Mouse (Mus musculus): ENCODE data around the gene Gnptab.
"Not testable (repeated sequence)": the region's sequence is repeated elsewhere in the genome, so short reads cannot be mapped to it uniquely, and the experiment has no call there.

Gene Gnptab

DNA sequence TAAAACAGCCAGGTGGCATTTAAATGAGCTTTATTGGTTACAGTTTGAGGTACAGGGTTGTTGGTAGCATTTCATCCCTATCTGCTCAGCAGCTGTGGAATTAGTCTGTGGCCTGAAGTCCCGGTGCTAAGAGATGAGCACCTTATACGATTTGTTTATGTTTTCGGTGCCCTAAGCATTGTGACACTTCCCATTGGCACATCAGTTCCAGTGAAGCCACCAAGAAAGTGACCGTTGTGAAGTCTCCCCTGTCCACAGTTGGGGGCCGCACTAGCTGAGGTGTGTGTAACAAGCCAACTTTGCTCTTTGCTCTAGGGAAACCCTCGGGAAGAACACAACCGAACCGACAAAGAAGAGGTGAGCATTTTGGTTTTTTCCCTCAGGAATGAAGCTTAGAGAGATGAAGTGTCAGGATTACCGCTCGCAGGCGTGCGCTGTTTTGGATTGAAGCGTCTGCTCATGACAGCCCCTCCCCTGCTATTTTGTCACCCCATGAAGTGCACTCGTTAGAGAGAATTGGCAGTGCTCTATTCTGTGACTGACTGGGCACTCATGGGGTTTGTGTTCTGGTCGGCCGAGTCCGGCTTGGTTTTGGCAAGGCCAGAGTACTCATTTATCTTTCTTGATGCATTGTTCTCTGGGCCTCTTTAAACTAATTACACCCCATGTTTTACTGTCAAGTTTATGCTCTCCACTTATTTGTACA lies 33.5 kb downstream of the Gnptab start:
- DNase-seq (ENCODE audit: low spot score in 2 of 2) = no peak

DNA sequence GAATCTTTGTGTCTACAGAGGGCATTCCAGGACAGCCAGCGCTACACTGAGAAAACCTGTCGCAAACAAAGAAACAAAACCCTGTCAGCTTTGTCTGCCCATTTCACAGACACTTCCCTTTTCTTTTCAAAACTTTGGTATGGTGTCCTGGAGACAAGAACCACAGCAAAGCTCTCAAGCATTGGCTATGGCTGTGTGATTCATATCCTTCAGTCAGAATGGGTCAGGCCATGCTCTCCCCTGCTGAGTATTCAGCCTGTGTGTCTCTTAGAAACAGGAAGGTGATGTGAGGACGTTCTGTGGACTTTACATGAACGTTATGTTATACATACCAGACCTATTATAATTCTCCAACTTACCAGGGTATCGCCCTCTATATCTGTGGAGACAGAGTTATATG lies 38.8 kb downstream of the Gnptab start:
- DNase-seq (ENCODE audit: low spot score in 2 of 2) = no peak

DNA sequence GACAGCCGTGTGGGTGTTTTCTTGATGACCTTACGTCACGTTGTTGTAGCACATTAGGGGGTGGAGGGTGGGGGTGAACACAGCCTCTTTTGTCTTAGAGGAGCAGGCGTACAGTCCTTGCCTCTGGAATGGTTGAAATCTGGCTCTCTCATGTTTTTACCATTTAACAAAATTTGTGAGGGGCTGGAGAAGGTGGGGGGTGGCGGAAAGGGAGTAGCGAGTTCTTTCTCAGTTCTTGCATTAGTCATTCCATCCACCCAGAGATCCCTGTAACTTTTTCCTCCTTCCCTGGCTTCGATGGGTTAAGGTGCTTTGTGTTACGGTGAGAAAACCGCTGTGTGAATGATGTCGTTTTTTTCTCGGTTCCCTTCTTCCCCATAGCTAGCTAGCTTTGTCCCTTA lies 41.2 kb downstream of the Gnptab start:
- no peak for DNase-seq (ENCODE audit: low spot score in 2 of 2)

DNA sequence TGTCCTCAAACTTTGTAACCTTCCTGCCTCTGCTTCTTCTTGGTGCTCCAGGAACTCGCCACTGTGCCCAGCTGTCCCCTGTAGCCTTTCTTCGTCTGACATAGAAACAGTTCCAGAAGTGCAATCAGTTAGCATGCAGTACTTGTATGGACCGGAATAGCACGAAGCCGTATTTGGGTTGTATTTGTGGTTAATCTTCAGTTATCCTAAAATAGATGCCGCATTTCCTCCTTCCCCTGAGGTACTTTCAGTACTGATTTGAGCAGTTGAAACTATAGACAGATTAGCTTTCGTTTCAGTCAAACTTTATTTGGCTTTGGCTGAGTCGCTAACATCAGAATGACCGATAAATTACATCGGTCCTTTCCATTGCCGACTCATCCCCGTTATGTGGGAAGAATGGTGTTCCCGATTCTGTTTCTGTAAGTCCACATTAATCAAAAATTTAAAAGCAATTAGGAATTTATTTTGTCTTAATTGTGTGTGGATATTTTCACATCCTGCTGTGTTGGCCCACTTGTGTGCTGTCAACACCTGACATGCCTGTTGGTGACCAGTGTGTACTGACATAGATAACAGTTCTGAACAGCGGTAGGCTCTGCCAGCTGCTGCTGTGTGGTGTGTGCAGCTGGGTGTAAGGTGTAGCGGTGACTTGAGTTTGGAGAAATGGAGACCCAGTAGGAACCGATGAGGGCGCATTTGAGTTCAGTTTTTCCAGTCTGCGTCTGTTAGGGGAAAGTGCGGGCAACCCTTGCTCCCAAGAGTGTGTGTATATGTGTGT lies 41.9 kb downstream of the Gnptab start:
- DNase-seq (ENCODE audit: low spot score in 2 of 2) = no peak

DNA sequence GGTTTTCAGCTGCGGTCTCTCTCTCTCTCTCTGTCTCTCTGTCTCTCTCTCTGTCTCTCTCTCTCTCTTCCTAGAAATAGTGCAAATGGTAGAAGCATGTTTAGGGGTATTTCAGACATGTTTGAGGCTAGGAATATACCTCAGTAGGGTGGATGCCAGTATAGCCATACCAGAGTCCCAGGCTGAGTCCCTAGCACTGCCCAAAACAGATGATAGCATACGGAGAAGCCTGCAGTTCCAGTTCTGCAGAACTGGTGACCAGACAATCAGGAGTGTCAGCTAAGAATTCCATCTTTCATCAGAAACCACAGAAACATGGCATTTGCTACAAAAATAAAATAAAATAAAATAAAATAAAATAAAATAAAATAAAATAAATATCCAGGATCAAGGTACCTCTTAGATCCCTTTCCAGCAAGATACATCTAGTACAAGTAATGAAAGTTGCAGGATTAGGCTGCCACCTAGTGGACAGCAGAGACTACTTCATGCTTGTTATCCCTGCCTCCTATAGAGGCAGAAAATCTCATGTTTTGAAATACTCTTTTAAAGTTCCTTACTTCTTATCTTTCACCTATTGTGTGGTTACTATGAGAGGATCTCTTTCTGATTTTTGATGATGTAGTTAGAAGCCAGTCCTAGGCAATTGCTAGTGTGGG lies 47.4 kb downstream of the Gnptab start:
- peak in 1 of 2 experiments; percentile 35 for DNase-seq (ENCODE audit: low spot score in 2 of 2)

DNA sequence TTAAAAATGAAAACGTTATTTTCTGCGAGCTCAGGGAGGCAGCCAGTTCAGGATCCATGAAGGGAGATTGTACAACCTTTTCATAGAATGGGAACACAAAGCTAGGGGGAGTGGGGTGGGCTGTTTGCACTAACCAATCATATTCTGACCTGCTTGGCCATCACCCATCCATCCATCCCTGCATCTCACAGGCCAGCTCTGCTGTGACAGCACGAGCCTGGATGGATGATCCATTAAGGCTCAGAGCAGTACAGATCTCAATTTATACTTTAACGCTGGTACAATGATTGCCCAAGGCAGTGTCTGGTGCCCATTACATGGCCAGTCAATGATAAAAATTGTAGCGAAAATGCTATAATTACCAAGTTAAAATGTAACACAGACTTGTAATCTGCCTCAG lies 48.0 kb downstream of the Gnptab start:
- DNase-seq (ENCODE audit: low spot score in 2 of 2) = no peak

DNA sequence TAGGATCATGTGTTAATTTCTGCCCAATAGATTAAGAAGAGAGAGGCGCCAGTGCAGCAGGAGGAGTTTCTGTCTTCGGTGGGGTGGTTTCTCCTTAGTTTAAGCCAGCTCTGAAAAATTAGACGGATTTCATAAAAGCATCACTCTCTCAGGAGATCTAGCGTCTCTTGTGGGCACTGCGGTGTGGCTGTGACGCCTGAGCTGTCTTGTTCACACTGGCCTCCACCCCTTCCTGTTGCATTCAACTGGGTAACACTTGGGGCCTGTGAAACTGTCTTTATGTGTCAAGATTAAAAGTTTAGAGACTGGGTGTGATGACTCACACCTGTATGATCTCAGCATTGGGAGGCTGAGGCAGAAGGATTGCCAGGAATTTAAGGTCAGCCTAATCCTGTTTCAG lies 49.1 kb downstream of the Gnptab start:
- no peak for DNase-seq (ENCODE audit: low spot score in 2 of 2)

DNA sequence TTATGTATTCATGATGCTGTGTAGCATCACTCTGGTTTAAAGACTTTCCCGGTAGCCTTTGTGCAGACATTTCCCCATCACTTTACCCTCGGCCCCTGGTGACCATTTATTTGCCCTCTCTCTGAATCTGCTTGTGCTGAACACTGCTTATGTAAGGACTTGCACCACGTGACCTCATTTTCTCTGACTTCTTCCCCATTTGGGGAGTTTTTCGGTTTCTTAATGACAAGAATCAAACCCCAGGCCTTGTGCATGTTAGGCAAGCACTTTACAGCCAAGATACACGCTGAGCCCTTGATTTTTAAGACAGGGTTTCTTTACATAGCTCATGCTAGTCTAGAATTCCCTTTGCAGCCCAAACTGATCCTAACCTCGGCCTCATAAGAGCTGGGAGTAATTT lies 62.3 kb downstream of the Gnptab start:
- no peak for DNase-seq (ENCODE audit: low spot score in 2 of 2)

DNA sequence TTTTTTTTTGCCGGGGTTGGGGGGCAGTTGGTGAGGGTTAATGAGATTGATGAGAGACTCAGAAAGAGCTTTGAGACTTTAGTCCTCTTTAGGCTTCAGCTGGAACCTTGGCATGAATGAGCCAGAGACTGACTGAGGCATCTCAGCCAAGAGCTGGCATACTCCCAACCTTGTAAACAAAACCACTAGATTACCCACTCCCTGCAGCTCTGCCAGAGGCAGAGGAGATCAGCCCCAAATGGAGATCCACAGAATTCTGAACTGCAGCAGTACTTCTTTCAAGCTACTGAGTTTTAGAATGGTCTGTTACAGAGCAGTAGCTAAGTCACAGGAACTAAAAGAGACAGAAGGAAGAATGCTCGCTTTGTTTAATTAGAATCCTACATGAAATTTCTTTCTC lies 72.3 kb downstream of the Gnptab start:
- DNase-seq (ENCODE audit: low spot score in 2 of 2) = peak in 1 of 2 experiments; percentile 9

DNA sequence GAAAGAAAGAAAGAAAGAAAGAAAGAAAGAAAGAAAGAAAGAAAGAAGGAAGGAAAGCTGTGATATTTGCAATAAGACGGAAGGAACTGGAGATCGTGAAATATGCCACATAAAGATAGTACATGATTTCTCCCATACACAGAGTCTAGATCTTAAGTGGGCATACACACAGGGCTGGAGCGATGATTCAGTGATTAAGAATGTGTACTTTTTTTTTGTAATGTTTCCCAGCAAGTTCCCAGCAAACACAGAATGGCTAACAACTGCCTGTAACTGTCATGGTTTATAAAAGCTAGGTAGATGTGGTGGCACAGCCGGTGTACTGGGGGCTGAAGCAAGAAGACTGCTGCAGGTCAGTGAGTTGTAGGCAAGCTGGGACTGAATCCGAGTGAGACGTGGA lies 73.1 kb downstream of the Gnptab start:
- no peak for DNase-seq (ENCODE audit: low spot score in 2 of 2)

DNA sequence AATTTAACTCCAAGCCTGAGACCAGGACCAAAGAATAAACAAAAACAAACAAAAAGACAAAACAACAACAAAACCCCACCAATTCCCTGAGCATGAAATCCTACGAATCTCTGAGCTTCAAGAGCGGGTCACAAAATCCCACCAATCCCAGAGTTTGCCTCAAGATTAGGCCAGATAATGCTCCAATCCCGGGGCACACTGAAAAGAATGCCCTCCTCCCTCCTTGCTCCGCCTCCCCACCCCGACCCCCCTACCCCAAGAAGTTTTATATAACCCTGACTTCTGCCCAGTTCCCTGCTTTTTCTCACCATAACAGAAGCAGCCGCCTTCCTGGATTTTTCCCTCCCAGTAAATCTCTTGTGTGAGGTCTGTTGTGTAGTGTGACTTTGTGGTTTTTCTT lies 78.9 kb downstream of the Gnptab start:
- no peak for DNase-seq (ENCODE audit: low spot score in 2 of 2)

DNA sequence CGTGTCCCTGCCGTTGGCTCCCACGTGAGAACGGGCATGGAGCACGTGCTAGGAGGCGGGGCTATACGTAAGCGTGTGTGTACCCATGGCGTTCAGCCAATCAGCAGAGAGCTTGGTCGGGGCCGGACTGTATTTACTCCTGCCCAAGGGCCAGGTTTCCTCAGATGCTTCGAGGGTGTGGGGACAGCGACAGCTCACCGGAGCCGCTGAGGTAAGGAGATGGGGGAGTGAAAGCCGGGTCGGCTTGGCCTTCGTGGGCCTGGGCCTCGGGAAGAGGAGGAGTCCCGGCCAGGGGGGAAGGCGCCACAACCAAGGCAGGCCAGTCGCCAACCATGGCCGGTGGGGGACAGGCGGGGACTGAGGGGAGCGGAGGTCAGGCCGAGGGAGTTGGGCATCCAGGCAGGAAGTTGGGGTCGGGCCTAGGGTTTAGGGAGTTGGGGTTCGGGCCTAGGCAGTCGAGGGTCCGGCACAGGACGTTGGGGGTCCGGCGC lies 80.6 kb downstream of the Gnptab start, which contains the start of gene Sycp3:
Gene Sycp3 (plus strand): TSS at position 68 of the 491 bp plus-strand sequence.
- no peak for DNase-seq (ENCODE audit: low spot score in 2 of 2)

DNA sequence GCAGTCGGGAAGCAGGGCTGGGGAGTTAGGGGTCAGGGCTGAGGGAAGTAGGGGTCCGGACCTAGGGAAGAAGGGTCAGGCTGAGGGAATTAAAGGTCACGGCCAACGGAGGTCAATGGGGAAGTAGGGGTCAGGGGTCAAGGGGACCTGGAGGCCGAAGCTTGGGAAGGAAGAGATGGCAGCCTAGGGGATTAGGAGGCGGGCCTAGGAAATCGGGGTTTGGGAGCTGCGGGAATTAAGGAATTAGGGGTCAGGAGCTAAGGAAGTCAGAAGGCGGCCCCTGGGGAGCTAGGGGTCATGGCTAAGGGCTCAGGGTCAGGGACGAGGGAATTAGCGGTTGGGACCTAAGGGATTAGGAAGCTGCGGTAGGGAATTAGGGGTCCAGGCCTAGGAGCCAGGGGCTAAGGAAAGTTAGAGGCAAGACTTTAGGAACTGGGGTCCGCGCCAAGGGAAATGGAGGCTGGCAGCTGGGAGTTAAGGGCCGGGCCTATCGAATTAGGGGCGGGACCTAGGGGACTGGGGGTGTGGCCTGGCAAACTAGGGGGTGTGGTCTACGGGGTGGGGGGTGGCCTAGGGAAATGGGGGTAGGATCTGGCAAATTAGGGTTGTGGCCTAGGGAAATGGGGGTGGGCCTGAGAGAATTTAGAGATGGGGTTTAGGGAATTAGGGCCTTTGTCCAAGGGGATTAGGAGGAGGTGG lies 81.3 kb downstream of the Gnptab start:
- DNase-seq (ENCODE audit: low spot score in 2 of 2) = no peak

DNA sequence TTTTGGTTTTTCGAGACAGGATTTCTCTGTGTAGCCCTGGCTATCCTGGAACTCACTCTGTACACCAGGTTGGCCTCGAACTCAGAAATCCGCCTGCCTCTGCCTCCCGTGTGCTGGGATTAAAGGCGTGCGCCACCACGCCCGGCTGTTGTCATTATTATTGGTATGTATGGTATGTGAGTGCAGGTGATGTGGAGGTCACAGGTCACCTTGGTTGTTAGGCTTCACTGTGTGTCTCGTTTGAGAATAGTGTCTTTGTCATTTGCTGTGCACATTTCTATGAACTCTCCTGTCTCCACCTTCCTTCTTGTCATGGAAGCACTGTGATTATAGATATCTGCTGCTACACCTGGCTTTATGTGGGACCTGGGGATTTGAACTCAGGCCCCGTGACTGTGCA lies 103.9 kb downstream of the Gnptab start:
- not testable (repeated sequence) for DNase-seq (ENCODE audit: low spot score in 2 of 2)

DNA sequence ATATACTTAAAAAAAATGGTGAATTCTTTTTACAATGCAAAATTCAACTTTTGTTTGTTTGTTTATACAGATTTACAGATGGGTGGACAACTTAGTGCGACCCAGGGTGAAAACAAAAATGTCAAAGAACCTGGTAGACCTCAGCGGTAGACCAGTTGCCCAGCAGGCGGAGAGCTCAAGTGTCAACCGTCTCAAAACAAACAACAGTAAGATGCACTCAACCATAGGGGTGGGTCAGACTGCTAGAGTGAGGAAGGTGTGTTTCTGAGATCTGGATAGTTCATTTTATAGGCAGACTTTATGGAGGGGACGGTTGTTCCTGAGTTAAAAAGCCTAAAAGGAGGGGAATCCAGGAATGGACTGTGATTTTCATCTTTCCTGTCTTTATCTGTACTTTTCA lies 109.7 kb downstream of the Gnptab start:
- no peak for DNase-seq (ENCODE audit: low spot score in 2 of 2)

DNA sequence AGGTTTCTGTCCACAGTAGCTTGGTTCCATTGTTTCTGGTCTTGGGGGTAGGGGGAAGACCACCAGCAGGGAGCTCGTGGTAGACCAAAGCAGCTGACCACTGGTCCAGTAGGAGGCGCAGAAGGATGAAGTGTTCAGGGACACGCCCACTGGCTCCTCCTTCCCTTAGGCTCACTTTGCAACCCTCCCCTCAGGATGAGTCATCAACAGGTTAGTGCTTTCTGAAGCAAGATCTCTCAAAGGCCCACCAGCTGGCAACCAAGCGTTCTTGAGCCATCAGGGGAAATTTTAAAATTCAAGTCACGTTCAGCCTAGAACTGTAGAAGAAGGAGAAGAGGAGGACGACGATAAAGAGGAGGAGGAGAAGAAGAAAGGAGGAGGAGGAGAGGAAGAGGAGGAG lies 112.7 kb downstream of the Gnptab start:
- no peak for DNase-seq (ENCODE audit: low spot score in 2 of 2)

DNA sequence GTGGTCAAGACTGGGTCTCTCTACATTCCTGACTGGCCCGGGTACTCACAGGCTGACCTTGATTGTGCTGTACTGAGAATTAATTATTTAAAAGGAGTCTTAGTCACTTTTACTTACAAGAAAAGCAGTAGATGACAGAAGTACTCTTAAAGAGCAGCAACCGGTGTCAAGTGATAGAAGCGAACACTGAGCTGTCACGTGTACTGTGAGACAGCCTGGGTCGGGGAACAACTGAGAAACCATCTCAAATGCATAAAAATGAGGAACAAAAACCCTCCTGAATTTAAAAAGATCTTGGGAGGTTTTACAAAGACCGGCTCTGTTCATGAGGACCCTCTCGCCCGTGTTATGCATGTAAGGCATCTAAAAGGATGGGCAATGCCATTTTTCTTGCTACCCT lies 113.7 kb downstream of the Gnptab start:
- DNase-seq (ENCODE audit: low spot score in 2 of 2) = no peak

DNA sequence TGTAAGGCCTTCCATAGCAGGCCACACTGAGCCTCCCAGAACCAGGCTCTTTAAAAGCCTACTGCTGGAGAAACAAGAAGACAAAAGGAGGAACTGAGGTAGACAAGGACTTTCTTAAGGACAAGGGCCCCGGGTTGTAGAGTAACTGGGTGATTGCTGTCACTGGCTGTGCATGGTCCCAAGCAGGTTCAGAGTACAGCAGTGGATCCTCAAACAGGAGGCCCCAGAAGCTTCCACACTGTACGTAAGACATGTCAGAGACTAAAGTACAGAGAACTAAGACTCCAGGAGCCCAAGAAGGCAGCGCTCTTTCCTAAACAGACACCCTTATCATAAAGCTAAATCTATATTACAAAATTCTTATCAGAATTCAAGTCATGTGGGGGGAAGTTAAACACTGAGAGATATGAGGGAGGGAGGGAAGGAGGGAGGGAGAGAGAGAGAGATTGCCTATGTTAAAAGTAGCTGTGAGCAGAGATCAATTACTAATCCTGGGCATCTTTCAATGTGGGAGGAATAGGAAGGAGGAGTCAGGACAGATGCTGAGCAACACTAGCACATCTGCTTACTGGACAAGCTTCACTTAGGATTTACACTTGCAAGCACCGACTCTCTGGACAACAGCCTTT lies 116.1 kb downstream of the Gnptab start:
- DNase-seq (ENCODE audit: low spot score in 2 of 2) = no peak

All from urinary bladder, adult 18-20 months (tissue).